In the genomic region with DNA sequence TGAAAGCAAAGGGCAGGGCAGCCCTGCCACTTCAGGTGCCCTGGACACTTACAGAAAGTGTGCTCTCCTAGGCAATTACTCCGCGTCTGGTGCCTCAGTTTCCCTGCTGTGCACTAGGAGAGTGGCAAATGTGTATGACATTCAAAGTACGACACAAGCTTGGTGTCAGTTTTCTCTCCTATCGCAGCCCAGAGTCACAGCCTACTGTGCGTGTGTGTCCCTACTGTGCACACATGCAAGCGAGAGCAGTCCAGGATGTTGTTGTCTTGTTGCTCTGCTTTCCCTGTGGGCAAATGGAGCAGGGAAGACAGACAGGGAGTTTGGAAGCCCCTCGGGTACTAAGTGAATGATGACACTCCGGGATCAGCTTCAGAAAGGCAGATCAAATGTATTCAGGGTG, we compare ENCODE assay signal across 28 mouse cellular contexts.
DNase-seq lines count a peak whose midpoint lies in the region; ATAC-seq and TF ChIP-seq lines count a peak whose summit lies in the region.
"Had no signal": no experiment of that assay in that cellular context is flagged by ENCODE, and none has a peak within 500 bp of the region (broad histone marks: within the 10 kb centered on the region; RNA-seq: fewer than 3 reads in every experiment).

No protein-coding gene starts in this region.

- dilution Hi-C loops in CH12.LX (cut with MboI; ENCODE audit: extremely low pct_ligation_motif_present, extremely low pct_unique_long_range_greater_than_20kb, low sequenced_read_pairs) = no loop called here

- no peaks in the 10 kb centered on the region for H3K36me3 ChIP-seq in forebrain, embryonic 14.5 days (ENCODE audit: control insufficient read depth, insufficient read depth, low read length)
- H3K36me3 ChIP-seq in forebrain, postnatal 0 days (ENCODE audit: insufficient read depth) = no peaks in the 10 kb centered on the region
- H3K36me3 ChIP-seq in hindbrain, embryonic 13.5 days = no peaks in the 10 kb centered on the region
- H3K36me3 ChIP-seq in hindbrain, embryonic 16.5 days (ENCODE audit: control insufficient read depth, insufficient read depth, low read length) = no peaks in the 10 kb centered on the region
- H3K36me3 ChIP-seq in CH12.LX (replicated peaks in 1 of 2; ENCODE audit: control insufficient read depth in 1 of 2, insufficient read depth in 1 of 2, low read length in 1 of 2) = no peaks in the 10 kb centered on the region
- H3K36me3 ChIP-seq in neural tube, embryonic 15.5 days = no peaks in the 10 kb centered on the region
- H3K36me3 ChIP-seq: embryonic facial prominence, embryonic 12.5 days; heart, embryonic 13.5 days; hindbrain, embryonic 15.5 days; intestine, embryonic 15.5 days; limb, embryonic 12.5 days; liver, embryonic 15.5 days; lung, embryonic 15.5 days; midbrain, embryonic 12.5 days; stomach, embryonic 15.5 days had no signal

- no peaks in the 10 kb centered on the region for H3K9me3 ChIP-seq in forebrain, embryonic 14.5 days (replicated peaks; ENCODE audit: control insufficient read depth, low read length)
- no peaks in the 10 kb centered on the region for H3K9me3 ChIP-seq in forebrain, postnatal 0 days (ENCODE audit: low read length)
- no peaks in the 10 kb centered on the region for H3K9me3 ChIP-seq in hindbrain, embryonic 13.5 days
- H3K9me3 ChIP-seq in hindbrain, embryonic 16.5 days (ENCODE audit: control insufficient read depth, low read length) = no peaks in the 10 kb centered on the region
- H3K9me3 ChIP-seq in CH12.LX (replicated peaks; ENCODE audit: low read length) = peaks cover 28% of the 10 kb centered on the region
- H3K9me3 ChIP-seq in neural tube, embryonic 15.5 days (replicated peaks) = no peaks in the 10 kb centered on the region
- H3K9me3 ChIP-seq: embryonic facial prominence, embryonic 12.5 days; heart, embryonic 13.5 days; hindbrain, embryonic 15.5 days; intestine, embryonic 15.5 days; limb, embryonic 12.5 days; liver, embryonic 15.5 days; lung, embryonic 15.5 days; midbrain, embryonic 12.5 days; stomach, embryonic 15.5 days had no signal

- in situ Hi-C loops in CH12.LX (cut with MboI; ENCODE audit: low pct_ligation_motif_present, low pct_unique_long_range_greater_than_20kb, low sequenced_read_pairs) = no loop called here

- H3K4me1 ChIP-seq in forebrain, embryonic 14.5 days (ENCODE audit: control insufficient read depth, insufficient read depth, low read length) = peaks cover 12% of the 10 kb centered on the region
- H3K4me1 ChIP-seq in forebrain, postnatal 0 days (ENCODE audit: insufficient read depth) = peaks cover 3% of the 10 kb centered on the region
- peaks cover 53% of the 10 kb centered on the region for H3K4me1 ChIP-seq in hindbrain, embryonic 13.5 days (replicated peaks)
- H3K4me1 ChIP-seq in hindbrain, embryonic 16.5 days (ENCODE audit: control insufficient read depth, insufficient read depth, low read depth, low read length) = peaks cover 15% of the 10 kb centered on the region
- no peaks in the 10 kb centered on the region for H3K4me1 ChIP-seq in CH12.LX (ENCODE audit: control insufficient read depth in 1 of 2, insufficient read depth in 2 of 2)
- peaks cover 40% of the 10 kb centered on the region for H3K4me1 ChIP-seq in neural tube, embryonic 15.5 days
- H3K4me1 ChIP-seq: liver, embryonic 15.5 days; stomach, embryonic 15.5 days had no signal

- H3K9ac ChIP-seq in forebrain, embryonic 14.5 days (ENCODE audit: low read length) = no peak overlapping the region
- H3K9ac ChIP-seq in forebrain, postnatal 0 days = no peak overlapping the region
- H3K9ac ChIP-seq in hindbrain, embryonic 13.5 days = no peak overlapping the region
- no peak overlapping the region for H3K9ac ChIP-seq in hindbrain, embryonic 16.5 days (ENCODE audit: low read depth, low read length)
- H3K9ac ChIP-seq in CH12.LX (ENCODE audit: insufficient read depth, low read depth) = no peak overlapping the region
- H3K9ac ChIP-seq in neural tube, embryonic 15.5 days (replicated peaks) = no peak overlapping the region
- H3K9ac ChIP-seq: embryonic facial prominence, embryonic 12.5 days; heart, embryonic 13.5 days; hindbrain, embryonic 15.5 days; intestine, embryonic 15.5 days; limb, embryonic 12.5 days; liver, embryonic 15.5 days; lung, embryonic 15.5 days; midbrain, embryonic 12.5 days; stomach, embryonic 15.5 days had no signal

- no peaks in the 10 kb centered on the region for H3K27me3 ChIP-seq in forebrain, embryonic 14.5 days (replicated peaks; ENCODE audit: control insufficient read depth, insufficient read depth, low read length)
- H3K27me3 ChIP-seq in forebrain, postnatal 0 days (ENCODE audit: insufficient read depth, low read length) = no peaks in the 10 kb centered on the region
- H3K27me3 ChIP-seq in hindbrain, embryonic 13.5 days = peaks cover 11% of the 10 kb centered on the region; the same call in 1 of the 2 replicates
- no peaks in the 10 kb centered on the region for H3K27me3 ChIP-seq in hindbrain, embryonic 16.5 days (replicated peaks; ENCODE audit: control insufficient read depth, insufficient read depth, low read length)
- H3K27me3 ChIP-seq in CH12.LX (replicated peaks) = peaks cover 28% of the 10 kb centered on the region
- H3K27me3 ChIP-seq in neural tube, embryonic 15.5 days (replicated peaks) = 0 out of 2 replicates have a peak, but pooled peaks cover 8% of the 10 kb centered on the region
- H3K27me3 ChIP-seq: embryonic facial prominence, embryonic 12.5 days; hindbrain, embryonic 15.5 days; intestine, embryonic 15.5 days; limb, embryonic 12.5 days; liver, embryonic 15.5 days; lung, embryonic 15.5 days; stomach, embryonic 15.5 days had no signal

- no peak for TF ChIP-seq CTCF in forebrain, postnatal 0 days (IDR thresholded peaks at IDR 0.05; ENCODE audit: low read depth)
- no peak for TF ChIP-seq CTCF in CH12.LX (conservative IDR thresholded peaks at IDR 0.05 in 1 of 2, IDR thresholded peaks at IDR 0.05 in 1 of 2; ENCODE audit: low read depth in 2 of 2, low read length in 2 of 2)

- peak overlapping the region; percentile 52 for H3K27ac ChIP-seq in forebrain, embryonic 14.5 days (ENCODE audit: low read depth, low read length)
- no peak overlapping the region for H3K27ac ChIP-seq in forebrain, postnatal 0 days (ENCODE audit: low read depth, low read length)
- peak overlapping the region; percentile 64 for H3K27ac ChIP-seq in hindbrain, embryonic 13.5 days
- H3K27ac ChIP-seq in hindbrain, embryonic 16.5 days (ENCODE audit: low read depth, low read length) = no peak overlapping the region
- no peak overlapping the region for H3K27ac ChIP-seq in CH12.LX (ENCODE audit: insufficient read depth, low read depth)
- H3K27ac ChIP-seq in neural tube, embryonic 15.5 days (replicated peaks) = 0 out of 2 replicates have a peak overlapping the region, but pooled peaks have one; percentile 8
- H3K27ac ChIP-seq: embryonic facial prominence, embryonic 12.5 days; heart, embryonic 13.5 days; hindbrain, embryonic 15.5 days; intestine, embryonic 15.5 days; layer of hippocampus, adult 2 months; left cerebral cortex, adult 2 months; limb, embryonic 12.5 days; liver, embryonic 15.5 days; lung, embryonic 15.5 days; midbrain, embryonic 12.5 days; stomach, embryonic 15.5 days had no signal

- TF ChIP-seq POLR2A in CH12.LX (IDR thresholded peaks at IDR 0.05; ENCODE audit: low read depth, low read length) = no peak

- DNase-seq in forebrain, embryonic 14.5 days (ENCODE audit: low spot score) = no peak
- no peak for DNase-seq in forebrain, postnatal 0 days
- no peak for DNase-seq in CH12.LX (ENCODE audit: extremely low read depth)
- DNase-seq in testis, postnatal 10 days (ENCODE audit: low spot score) = no peak
- DNase-seq: cerebellum, adult 11-12 months; cerebellum, adult 9-11 months; embryo, embryonic 11 days; heart, postnatal 14 days; kidney, adult 2 months; kidney, postnatal 36 days; lung, postnatal 36 days; right cerebral cortex, postnatal 25 days; thymus, postnatal 14 days had no signal

- no peak for TF ChIP-seq EP300 in CH12.LX (IDR thresholded peaks at IDR 0.05; ENCODE audit: low read length)

- H3K79me2 ChIP-seq in CH12.LX (replicated peaks; ENCODE audit: control insufficient read depth, extremely low read depth, insufficient read depth, poor library complexity, severe bottlenecking) = no peaks in the 10 kb centered on the region

- no peak overlapping the region for H3K4me2 ChIP-seq in forebrain, embryonic 14.5 days (ENCODE audit: low read length)
- H3K4me2 ChIP-seq in forebrain, postnatal 0 days (ENCODE audit: low read depth) = no peak overlapping the region
- H3K4me2 ChIP-seq in hindbrain, embryonic 13.5 days = no peak overlapping the region
- no peak overlapping the region for H3K4me2 ChIP-seq in hindbrain, embryonic 16.5 days (ENCODE audit: low read length)
- H3K4me2 ChIP-seq in CH12.LX (ENCODE audit: insufficient read depth, low read depth, poor library complexity, severe bottlenecking) = no peak overlapping the region
- H3K4me2 ChIP-seq in neural tube, embryonic 15.5 days = no peak overlapping the region
- H3K4me2 ChIP-seq: embryonic facial prominence, embryonic 12.5 days; heart, embryonic 13.5 days; hindbrain, embryonic 15.5 days; intestine, embryonic 15.5 days; limb, embryonic 12.5 days; liver, embryonic 15.5 days; lung, embryonic 15.5 days; midbrain, embryonic 12.5 days; stomach, embryonic 15.5 days had no signal

- WGBS in forebrain, embryonic 14.5 days = 90% methylated on average over 8 of the region's 8 CpGs
- WGBS in forebrain, postnatal 0 days = 87% methylated on average over 8 of the region's 8 CpGs
- WGBS in hindbrain, embryonic 13.5 days = 87% methylated on average over 8 of the region's 8 CpGs
- WGBS in hindbrain, embryonic 16.5 days = 82% methylated on average over 8 of the region's 8 CpGs
- WGBS in neural tube, embryonic 15.5 days = 90% methylated on average over 8 of the region's 8 CpGs

- TF ChIP-seq RAD21 in CH12.LX (IDR thresholded peaks at IDR 0.05; ENCODE audit: low read depth, low read length) = no peak

- ATAC-seq in forebrain, embryonic 14.5 days = no peak
- ATAC-seq in forebrain, postnatal 0 days = no peak
- no peak for ATAC-seq in hindbrain, embryonic 13.5 days (ENCODE audit: low FRiP score)
- ATAC-seq in hindbrain, embryonic 16.5 days = no peak
- ATAC-seq in neural tube, embryonic 15.5 days (ENCODE audit: low FRiP score) = no peak
- ATAC-seq: intestine, embryonic 15.5 days had no signal

- no peak overlapping the region for H3K4me3 ChIP-seq in forebrain, embryonic 14.5 days (ENCODE audit: low read depth, low read length)
- no peak overlapping the region for H3K4me3 ChIP-seq in forebrain, postnatal 0 days (ENCODE audit: low read depth, low read length)
- H3K4me3 ChIP-seq in hindbrain, embryonic 13.5 days = no peak overlapping the region
- no peak overlapping the region for H3K4me3 ChIP-seq in hindbrain, embryonic 16.5 days (ENCODE audit: low read length)
- no peak overlapping the region for H3K4me3 ChIP-seq in CH12.LX (replicated peaks in 1 of 3; ENCODE audit: low read depth in 2 of 3, low read length in 2 of 3, poor library complexity in 1 of 3)
- no peak overlapping the region for H3K4me3 ChIP-seq in neural tube, embryonic 15.5 days (replicated peaks)
- H3K4me3 ChIP-seq: embryonic facial prominence, embryonic 12.5 days; heart, embryonic 13.5 days; hindbrain, embryonic 15.5 days; intestine, embryonic 15.5 days; layer of hippocampus, adult 2 months; left cerebral cortex, adult 2 months; limb, embryonic 12.5 days; liver, embryonic 15.5 days; lung, embryonic 15.5 days; midbrain, embryonic 12.5 days; myocyte; stomach, embryonic 15.5 days had no signal

TF ChIP-seq in CH12.LX, 34 proteins besides CTCF, POLR2A, EP300 and RAD21 (continues in another document):
- TF ChIP-seq ZKSCAN1 (IDR thresholded peaks at IDR 0.05; ENCODE audit: borderline replicate concordance, low read depth, low read length) = peak; percentile 56

Comparison
In these comparisons a context has a peak if more than half of its experiments do, and no peak if none do; other contexts are left out.
1. H3K27ac ChIP-seq: peak in forebrain, embryonic 14.5 days (single experiment), hindbrain, embryonic 13.5 days (single experiment) and neural tube, embryonic 15.5 days (single experiment); none in forebrain, postnatal 0 days (single experiment), hindbrain, embryonic 16.5 days (single experiment) and CH12.LX (single experiment).